7 mouse cellular contexts compared by ENCODE assay signal in the genomic region with DNA sequence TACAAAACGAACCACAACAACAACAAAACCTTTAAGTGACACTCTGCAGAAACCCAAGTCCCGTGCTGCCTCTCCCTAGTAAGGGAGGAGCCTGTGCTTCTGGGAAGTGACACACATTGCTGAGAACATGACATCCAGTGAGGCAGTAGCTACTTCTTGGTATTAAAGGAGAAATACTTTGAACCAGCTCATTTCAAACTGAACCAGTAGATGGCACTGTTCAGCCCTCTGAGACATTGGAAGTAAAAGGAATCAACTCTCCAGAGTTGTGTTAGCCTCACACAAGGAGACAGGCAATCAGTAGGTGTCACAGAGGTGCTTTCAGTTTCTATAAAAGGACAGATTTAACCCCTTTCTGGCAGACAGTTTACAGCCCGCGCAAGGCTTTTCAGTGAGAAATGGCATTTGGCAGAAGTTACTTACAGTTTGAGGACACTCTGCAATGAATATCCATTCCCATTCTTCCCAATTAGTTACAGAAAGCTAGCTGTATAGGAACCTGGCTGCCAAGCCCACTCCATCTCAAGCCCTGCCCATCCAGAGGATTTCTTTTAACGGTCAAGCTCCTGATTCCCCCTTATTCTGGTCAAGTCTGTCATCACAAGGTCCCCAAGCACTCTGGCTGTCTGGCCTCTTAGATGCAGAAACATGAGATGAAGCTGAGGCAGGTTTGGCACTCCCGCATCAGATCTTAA. TPM values are rescaled to one million over a fixed set of nuclear protein-coding genes. Genes with fewer than 3 reads are reported as not detected.
DNase-seq lines count a peak whose midpoint lies in the region; TF ChIP-seq lines count a peak whose summit lies in the region.

No protein-coding gene starts in this region.

- TF ChIP-seq POLR2A in ES-Bruce4 (IDR thresholded peaks at IDR 0.05; ENCODE audit: insufficient read depth, low read length) = no peak

- no peaks in the 10 kb centered on the region for H3K4me1 ChIP-seq in ES-Bruce4 (ENCODE audit: control insufficient read depth, insufficient read depth, low read length)

- TF ChIP-seq CTCF in ES-Bruce4 (IDR thresholded peaks at IDR 0.05; ENCODE audit: low read depth, low read length) = peak; percentile 38

- no peaks in the 10 kb centered on the region for H3K9me3 ChIP-seq in ES-Bruce4 (replicated peaks; ENCODE audit: control insufficient read depth, insufficient read depth, low read length, poor library complexity, severe bottlenecking)

- H3K36me3 ChIP-seq in ES-Bruce4 (ENCODE audit: control insufficient read depth, insufficient read depth, low read length, poor library complexity, severe bottlenecking) = no peaks in the 10 kb centered on the region

- no peak overlapping the region for H3K4me3 ChIP-seq in ES-Bruce4 (ENCODE audit: low read depth, low read length)

- no peak overlapping the region for H3K27ac ChIP-seq in ES-Bruce4 (ENCODE audit: insufficient read depth, low read length)

- H3K9ac ChIP-seq in ES-Bruce4 (ENCODE audit: low read depth, poor library complexity, severe bottlenecking) = no peak overlapping the region

- peak; percentile 9 for DNase-seq in CD4-positive helper T cell, adult 2 months (ENCODE audit: low read depth, low spot score)
- peak; percentile 27 for DNase-seq in cerebellum, adult 8-10 months
- peak; percentile 7 to 33 for DNase-seq in frontal cortex, postnatal 25 days (ENCODE audit: low spot score in 2 of 2)
- peak; percentile 13 to 84 for DNase-seq in layer of hippocampus, adult 18-20 months (ENCODE audit: low spot score in 2 of 2)
- peak; percentile 53 for DNase-seq in lung, postnatal 14 days
- DNase-seq in right cerebral cortex, postnatal 4 days = peak; percentile 16

- TF ChIP-seq EP300 in ES-Bruce4 (IDR thresholded peaks at IDR 0.05; ENCODE audit: insufficient read depth, low read depth, low read length) = no peak

- no peaks in the 10 kb centered on the region for H3K27me3 ChIP-seq in ES-Bruce4 (ENCODE audit: control insufficient read depth, insufficient read depth, low read length, poor library complexity, severe bottlenecking)

RNA-seq across cellular contexts. Expression of a gene that starts 2.0 kb away (rescaled TPM):
- not detected in 2 replicates for polyA plus RNA-seq in ES-Bruce4 (2011; ENCODE audit: insufficient read depth, insufficient read length, low read depth, missing spikeins)
- not detected for total RNA-seq in layer of hippocampus, adult 18-20 months (2021)
